Mouse (Mus musculus) thymus, adult 2 months (tissue): ENCODE measurements at regions not wholly inside any gene's neighbourhood (a gene's known extent, or its start where the extent isn't known, plus 50 kb on each side); places are given as distances from the start of the nearest gene placed in this dataset.

ENCODE experiments used
- DNase-seq: peaks from one replicate; pipeline ENCODE4 v3.0.0; 2021
- H3K27ac ChIP-seq: fragments of 200-500 bp; 2 replicates; pipeline ENCODE4 v1.5.1; 2012; ENCODE audit warnings: low read length, control low read depth; ENCODE audit not compliant: control insufficient read depth, insufficient read depth
- H3K27me3 ChIP-seq: fragments of 200-500 bp; 2 replicates; pipeline ENCODE4 v1.6.1; 2012; ENCODE audit warnings: mild to moderate bottlenecking, low read length, moderate library complexity, mixed read lengths; ENCODE audit not compliant: control insufficient read depth, insufficient read depth
- H3K36me3 ChIP-seq: fragments of 200-500 bp; 2 replicates; pipeline ENCODE4 v1.6.1; 2012; ENCODE audit warnings: mild to moderate bottlenecking, low read length, moderate library complexity; ENCODE audit not compliant: control insufficient read depth, insufficient read depth
- H3K4me1 ChIP-seq: fragments of 200-500 bp; replicated peaks from 2 replicates; pipeline ENCODE4 v1.6.1; 2012; ENCODE audit warnings: low read length; ENCODE audit not compliant: control insufficient read depth, insufficient read depth
- H3K4me3 ChIP-seq: fragments of 200-500 bp; 2 replicates; pipeline ENCODE4 v1.5.1; 2012; ENCODE audit warnings: mild to moderate bottlenecking, low read length, control low read depth, moderate library complexity; ENCODE audit not compliant: control insufficient read depth, insufficient read depth
- CTCF ChIP-seq: fragments of 200-500 bp; IDR thresholded peaks from 2 replicates; pipeline ENCODE4 v1.5.1; 2012; ENCODE audit warnings: mild to moderate bottlenecking, control low read depth, low read length, moderate library complexity, borderline replicate concordance; ENCODE audit not compliant: control insufficient read depth, poor library complexity, insufficient read depth; ENCODE audit errors: extremely low read depth
- POLR2A ChIP-seq: fragments of 200-500 bp; IDR thresholded peaks from 2 replicates; pipeline ENCODE4 v1.6.1; 2012; ENCODE audit warnings: mild to moderate bottlenecking, low read length, control low read depth, moderate library complexity; ENCODE audit not compliant: control insufficient read depth, poor library complexity, insufficient read depth; ENCODE audit errors: extremely low read depth
- WGBS: fragments of 180-500 bp; shearing (Covaris S2); methylation state at CpG from one replicate; pipeline ENCODE4 v1.1.7; 2018; 5-methylcytosine and 5-hydroxymethylcytosine counted together

DNA sequence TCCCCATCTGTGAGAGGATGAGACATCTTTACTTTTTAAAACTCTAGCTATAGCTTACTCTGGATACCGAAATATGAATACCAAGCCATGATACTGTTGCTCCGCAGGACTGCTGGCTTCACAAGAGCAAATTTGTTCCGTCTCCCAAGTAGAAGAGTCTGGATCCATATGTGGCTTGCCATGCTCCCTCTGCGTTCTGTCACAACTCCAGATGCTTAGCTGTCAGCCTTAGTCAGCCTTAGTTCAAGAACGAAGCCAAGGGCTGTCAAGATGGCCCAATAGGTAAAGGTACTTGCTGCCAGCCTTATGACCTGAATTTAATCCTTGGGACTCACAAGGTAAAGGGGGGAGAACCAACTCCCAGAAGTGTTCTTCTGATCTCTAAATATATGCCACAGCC lies 64.6 kb upstream of the Nabp1 start:
- WGBS = 98% methylated on average over 5 of the region's 5 CpGs
- Histone ChIP-seq H3K4me3 (no peak overlapping the region), H3K36me3 (no peaks in the 10 kb centered on the region), H3K27ac (no peak overlapping the region), H3K27me3 (no peaks in the 10 kb centered on the region), H3K4me1 (peaks cover 18% of the 10 kb centered on the region)
- no peak for DNase-seq
- TF ChIP-seq POLR2A = no peak

- H3K36me3 ChIP-seq = no peaks in the 10 kb centered on the region
- no peak for TF ChIP-seq CTCF
- no peak for TF ChIP-seq POLR2A
- DNase-seq = peak; percentile 22
- H3K27me3 ChIP-seq = no peaks in the 10 kb centered on the region
- peaks cover 20% of the 10 kb centered on the region for H3K4me1 ChIP-seq
- no peak overlapping the region for H3K4me3 ChIP-seq
- H3K27ac ChIP-seq = peak overlapping the region; percentile 85
- 60% methylated on average over 4 of the region's 4 CpGs for WGBS
Observed at GRCm38 (mm10) chr1:51539634-51540033, 61.4 kb upstream of the Nabp1 start.

- whole genome bisulfite sequencing = 93% methylated on average over 2 of the region's 2 CpGs
- Histone ChIP-seq H3K36me3 (no peaks in the 10 kb centered on the region), H3K27me3 (no peaks in the 10 kb centered on the region), H3K27ac (no peak overlapping the region), H3K4me3 (no peak overlapping the region), H3K4me1 (peaks cover 20% of the 10 kb centered on the region)
- TF ChIP-seq POLR2A = no peak
- TF ChIP-seq CTCF = no peak
- no peak for DNase-seq
Observed at GRCm38 (mm10) chr1:51538836-51539235, 60.6 kb upstream of the Nabp1 start.

GRCm38 (mm10) chr1:51537765-51538360 lies 59.6 kb upstream of the Nabp1 start:
- H3K4me1 ChIP-seq = peaks cover 17% of the 10 kb centered on the region
- H3K27ac ChIP-seq = peak overlapping the region; percentile 65; the same call in 1 of the 2 replicates
- no peaks in the 10 kb centered on the region for H3K27me3 ChIP-seq
- H3K36me3 ChIP-seq = no peaks in the 10 kb centered on the region
- TF ChIP-seq CTCF (no peak), POLR2A (no peak)
- no peak for DNase-seq
- WGBS = 95% methylated on average over 7 of the region's 7 CpGs
- H3K4me3 ChIP-seq = no peak overlapping the region

DNA sequence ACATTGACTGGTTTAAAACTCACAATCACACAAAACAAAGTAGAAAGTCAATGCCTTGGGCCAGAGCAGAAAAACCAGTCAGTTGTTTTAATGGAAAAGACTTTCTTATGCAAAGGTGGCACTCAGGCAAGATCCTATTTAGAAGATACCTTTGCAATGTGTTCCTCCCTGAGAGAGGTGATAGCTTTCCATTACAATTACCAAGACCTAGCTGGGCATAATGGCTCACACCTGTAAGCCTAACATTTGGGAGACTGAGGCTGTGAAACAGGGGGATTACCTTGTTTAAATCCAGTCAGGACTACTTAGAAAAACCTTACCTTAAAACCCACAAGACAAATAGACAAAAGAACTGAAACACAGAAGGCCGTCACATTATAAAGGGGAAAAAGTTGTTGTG lies 57.9 kb upstream of the Nabp1 start:
- DNase-seq = no peak
- WGBS = 98% methylated on average over 1 of the region's 1 CpGs

GRCm38 (mm10) chr1:51535414-51535813 lies 57.2 kb upstream of the Nabp1 start:
- Histone ChIP-seq H3K4me3 (no peak overlapping the region), H3K27me3 (no peaks in the 10 kb centered on the region), H3K27ac (no peak overlapping the region), H3K36me3 (no peaks in the 10 kb centered on the region), H3K4me1 (peaks cover 14% of the 10 kb centered on the region)
- TF ChIP-seq POLR2A = no peak
- TF ChIP-seq CTCF = no peak
- WGBS = 97% methylated on average over 2 of the region's 2 CpGs
- no peak for DNase-seq

More for the DNA sequence above, 57.9 kb upstream of the Nabp1 start:
- Histone ChIP-seq H3K27ac (no peak overlapping the region), H3K4me1 (peaks cover 12% of the 10 kb centered on the region), H3K36me3 (no peaks in the 10 kb centered on the region), H3K27me3 (no peaks in the 10 kb centered on the region), H3K4me3 (no peak overlapping the region)
- TF ChIP-seq CTCF = no peak
- TF ChIP-seq POLR2A = no peak

DNA sequence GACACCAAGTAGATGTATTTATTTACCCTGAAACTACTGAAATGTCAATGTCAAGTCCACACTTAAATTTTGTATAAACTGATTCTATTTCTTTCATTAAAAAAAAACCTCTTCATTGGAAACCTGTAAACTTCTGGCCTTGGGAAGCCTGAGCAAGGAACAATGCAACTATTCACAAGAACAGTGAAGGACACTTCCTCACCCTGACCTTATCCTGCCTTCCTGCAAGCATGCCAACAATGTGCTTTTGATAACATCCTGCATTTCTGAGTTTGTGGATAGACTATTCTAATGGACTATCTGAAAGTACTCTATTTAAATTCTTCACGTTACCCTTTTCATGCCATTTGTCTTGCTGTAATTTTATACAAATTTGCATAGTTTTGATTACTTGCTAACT lies 53.1 kb upstream of the Nabp1 start:
- no peak overlapping the region for H3K4me3 ChIP-seq
- TF ChIP-seq POLR2A = no peak
- no peak for TF ChIP-seq CTCF
- DNase-seq = no peak
- H3K36me3 ChIP-seq = no peaks in the 10 kb centered on the region
- no peaks in the 10 kb centered on the region for H3K27me3 ChIP-seq
- H3K27ac ChIP-seq = no peak overlapping the region
- H3K4me1 ChIP-seq = peaks cover 11% of the 10 kb centered on the region
- WGBS = 90% methylated on average over 1 of the region's 1 CpGs
